ENCODE assay signal across 9 mouse cellular contexts in the genomic region with DNA sequence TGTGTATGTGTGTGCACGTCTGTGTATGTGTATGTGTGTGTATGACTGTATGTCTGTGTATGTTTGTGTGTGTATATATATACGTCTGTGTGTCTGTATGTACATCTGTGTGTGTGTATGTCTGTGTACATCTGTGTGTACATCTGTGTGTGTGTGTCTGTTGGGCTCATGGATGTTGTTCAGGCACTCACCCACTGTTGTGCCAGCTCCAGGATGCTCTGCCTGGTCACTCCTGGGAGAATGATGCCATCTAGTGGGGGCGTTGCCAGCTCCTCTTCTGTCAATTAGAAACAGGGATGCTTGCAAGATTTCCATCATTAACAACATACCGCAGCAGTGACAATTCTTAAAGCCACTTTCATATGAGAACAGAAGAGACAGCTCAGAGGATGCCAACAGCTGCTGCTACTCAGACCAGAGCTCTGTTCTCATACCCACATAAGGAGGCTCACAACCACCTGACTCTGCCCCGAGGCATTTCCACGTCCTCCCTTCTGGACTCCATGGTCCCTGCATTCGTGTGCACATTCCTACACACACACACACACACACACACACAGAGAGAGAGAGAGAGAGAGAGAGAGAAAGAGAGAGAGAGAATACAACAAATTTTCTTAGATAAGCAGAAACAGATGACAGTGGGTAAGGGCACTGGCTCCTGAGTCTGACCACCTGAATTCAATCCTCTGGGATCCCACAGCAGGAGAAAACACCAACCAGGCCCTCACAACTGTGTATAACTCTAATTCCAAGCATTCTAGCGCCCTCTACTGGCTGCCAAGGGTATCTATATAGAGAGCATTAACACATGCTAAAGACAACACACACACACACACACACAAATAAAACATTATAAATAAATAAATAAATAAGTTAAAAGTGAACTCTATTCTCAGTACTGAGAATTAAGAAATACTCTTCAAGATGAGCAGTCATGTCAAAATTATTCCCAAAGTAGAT.
DNase-seq lines count a peak whose midpoint lies in the region; ATAC-seq and TF ChIP-seq lines count a peak whose summit lies in the region.
"Had no signal": no experiment of that assay in that cellular context is flagged by ENCODE, and none has a peak within 500 bp of the region (broad histone marks: within the 10 kb centered on the region; RNA-seq: fewer than 3 reads in every experiment).

No protein-coding gene starts in this region.

- H3K4me1 ChIP-seq in kidney, adult 2 months (ENCODE audit: control insufficient read depth, insufficient read depth, low read length) = no peaks in the 10 kb centered on the region
- H3K4me1 ChIP-seq in kidney, embryonic 15.5 days = 0 out of 2 replicates have a peak, but pooled peaks cover 3% of the 10 kb centered on the region
- H3K4me1 ChIP-seq in embryonic fibroblast, embryonic 13.5 days (ENCODE audit: control insufficient read depth, insufficient read depth, low read length) = 0 out of 2 replicates have a peak, but pooled peaks cover 2% of the 10 kb centered on the region
- H3K4me1 ChIP-seq: embryonic facial prominence, embryonic 15.5 days had no signal

- WGBS in kidney, adult 2 months = 67% methylated on average over 8 of the region's 8 CpGs
- 79% methylated on average over 8 of the region's 8 CpGs for WGBS in kidney, embryonic 15.5 days

- no peaks in the 10 kb centered on the region for H3K36me3 ChIP-seq in kidney, adult 2 months (ENCODE audit: control insufficient read depth, insufficient read depth, low read length)
- H3K36me3 ChIP-seq in kidney, embryonic 15.5 days = no peaks in the 10 kb centered on the region
- H3K36me3 ChIP-seq: embryonic facial prominence, embryonic 15.5 days had no signal

- peak; percentile 9 for DNase-seq in kidney, adult 2 months
- DNase-seq in R1 (ENCODE audit: low read depth, low spot score) = peak; percentile 80
- peak; percentile 35 for DNase-seq in lung, postnatal 36 days
- peak; percentile 21 for DNase-seq in thymus, postnatal 25 days
- DNase-seq in urinary bladder, postnatal 14 days (ENCODE audit: low spot score) = no peak

- ATAC-seq in kidney, embryonic 15.5 days (replicated peaks; ENCODE audit: low FRiP score) = no peak
- peak; percentile 49 for ATAC-seq in CD4-positive, CD25-positive, alpha-beta regulatory T cell, adult 4 months

- no peak overlapping the region for H3K4me3 ChIP-seq in kidney, adult 2 months (ENCODE audit: insufficient read depth, low read depth, low read length)
- H3K4me3 ChIP-seq in kidney, embryonic 15.5 days (replicated peaks) = no peak overlapping the region
- no peak overlapping the region for H3K4me3 ChIP-seq in embryonic fibroblast, embryonic 13.5 days (ENCODE audit: insufficient read depth, low read length)
- H3K4me3 ChIP-seq: embryonic facial prominence, embryonic 15.5 days had no signal

- H3K9me3 ChIP-seq in kidney, embryonic 15.5 days (replicated peaks) = no peaks in the 10 kb centered on the region
- H3K9me3 ChIP-seq: embryonic facial prominence, embryonic 15.5 days had no signal

- no peak for TF ChIP-seq POLR2A in kidney, adult 2 months (IDR thresholded peaks at IDR 0.05; ENCODE audit: low read depth, low read length)
- no peak for TF ChIP-seq POLR2A in embryonic fibroblast, embryonic 13.5 days (IDR thresholded peaks at IDR 0.05; ENCODE audit: low read depth, low read length)

- H3K27ac ChIP-seq in kidney, adult 2 months (ENCODE audit: insufficient read depth, low read depth, low read length) = no peak overlapping the region
- H3K27ac ChIP-seq in kidney, embryonic 15.5 days = no peak overlapping the region
- no peak overlapping the region for H3K27ac ChIP-seq in embryonic fibroblast, embryonic 13.5 days (ENCODE audit: insufficient read depth, low read length)
- H3K27ac ChIP-seq: embryonic facial prominence, embryonic 15.5 days had no signal

- no peak overlapping the region for H3K9ac ChIP-seq in kidney, embryonic 15.5 days
- H3K9ac ChIP-seq: embryonic facial prominence, embryonic 15.5 days had no signal

- no peaks in the 10 kb centered on the region for H3K27me3 ChIP-seq in kidney, adult 2 months (replicated peaks; ENCODE audit: control insufficient read depth, insufficient read depth, low read length)
- 0 out of 2 replicates have a peak, but pooled peaks cover 3% of the 10 kb centered on the region for H3K27me3 ChIP-seq in kidney, embryonic 15.5 days
- H3K27me3 ChIP-seq: embryonic facial prominence, embryonic 15.5 days had no signal

- H3K4me2 ChIP-seq in kidney, embryonic 15.5 days = no peak overlapping the region
- H3K4me2 ChIP-seq: embryonic facial prominence, embryonic 15.5 days had no signal

- TF ChIP-seq CTCF in kidney, adult 2 months (conservative IDR thresholded peaks at IDR 0.05; ENCODE audit: insufficient read depth, insufficient read length, low read depth, low read length) = peak; percentile 53
- 0 out of 2 replicates have a peak, but pooled peaks have one; percentile 14 for TF ChIP-seq CTCF in embryonic fibroblast, embryonic 13.5 days (IDR thresholded peaks at IDR 0.05; ENCODE audit: borderline replicate concordance, insufficient read depth, low read length)
